Mouse (Mus musculus) heart, adult 8-10 months (tissue): ENCODE measurements around the gene Psg25. TPM values are rescaled to one million over a fixed set of nuclear protein-coding genes. Genes with fewer than 3 reads are reported as not detected.
"Not testable (repeated sequence)": the region's sequence is repeated elsewhere in the genome, so short reads cannot be mapped to it uniquely, and the experiment has no call there.

Experiments used
- DNase-seq: peaks from one replicate; pipeline ENCODE4 v3.0.0; 2022; ENCODE audit warnings: low spot score
- total RNA-seq, 4 experiments: library from RNA; stranded (reverse); gene quantifications; 2 replicates each; pipeline ENCODE4 v1.2.4; 2022

The Psg25 gene
- not detected for total RNA-seq

DNA sequence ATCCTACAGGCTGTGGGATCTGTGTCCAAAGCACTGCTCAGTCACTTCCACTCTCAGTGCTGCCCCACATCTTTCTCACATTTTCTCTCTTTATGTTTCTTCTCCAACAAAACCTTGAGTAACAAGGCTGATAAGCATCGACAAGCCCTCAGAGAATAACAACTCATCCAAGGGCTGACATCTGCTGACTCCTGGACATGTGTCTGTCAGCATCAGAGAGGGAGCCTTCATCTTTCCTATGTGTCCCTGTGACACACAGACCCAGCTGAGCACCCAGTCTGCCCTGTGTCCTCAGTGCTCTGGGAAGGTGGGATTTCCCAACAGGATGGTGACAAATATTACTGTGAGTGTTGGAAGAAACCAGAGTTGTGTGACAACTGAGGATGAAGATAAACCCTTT is at the start of gene Psg25:
TSS of gene Psg25 (minus strand) at position 101 of the 400 bp plus-strand sequence.
- no peak for DNase-seq

GRCm38 (mm10) chr7:18567205-18567604 is 35.1 kb upstream of the Psg25 start, which contains the start of gene Psg27:
TSS of gene Psg27 (minus strand) at chr7:18567305.
- DNase-seq: no peak

DNA sequence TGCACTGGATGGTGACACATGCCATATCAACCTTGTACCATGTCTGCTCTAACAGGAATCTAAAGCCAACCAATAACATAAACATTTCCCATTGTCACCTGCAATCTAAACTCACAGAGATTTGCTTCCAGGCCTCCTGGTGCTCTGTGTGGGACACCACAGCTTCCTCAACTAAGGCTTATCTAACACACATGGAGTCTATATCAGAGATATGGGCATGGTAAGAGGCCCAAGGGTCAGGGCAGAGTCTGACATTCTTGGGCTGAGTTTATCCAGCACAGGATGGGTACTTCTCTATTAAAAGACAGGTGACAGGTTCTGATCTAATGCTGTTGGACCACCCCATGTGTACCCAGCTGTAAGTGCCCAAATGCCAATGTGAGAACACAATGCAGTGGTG is 27.8 kb upstream of the Psg25 start:
- no peak for DNase-seq

GRCm38 (mm10) chr7:18555751-18556150 is 23.7 kb upstream of the Psg25 start:
- not testable (repeated sequence) for DNase-seq

DNA sequence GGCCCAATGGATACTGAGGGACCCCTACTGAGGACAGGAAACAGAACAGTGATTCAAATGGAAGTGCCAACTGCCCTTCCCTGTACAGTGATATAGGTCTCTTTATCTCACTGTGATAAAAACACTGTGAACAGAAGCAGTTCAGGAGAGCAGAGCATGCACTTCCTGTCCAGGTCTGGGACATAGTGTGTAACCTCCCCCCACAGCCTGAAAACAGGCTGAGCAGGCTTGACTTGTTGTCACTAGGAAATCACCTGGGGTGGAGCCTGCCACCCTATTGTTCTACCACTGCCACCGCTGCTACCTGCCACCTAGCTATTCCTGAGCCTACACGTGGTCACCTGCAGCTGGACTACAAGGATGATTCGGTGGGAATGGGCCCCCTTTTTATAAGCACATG is 1.4 kb upstream of the Psg25 start:
- DNase-seq: no peak

DNA sequence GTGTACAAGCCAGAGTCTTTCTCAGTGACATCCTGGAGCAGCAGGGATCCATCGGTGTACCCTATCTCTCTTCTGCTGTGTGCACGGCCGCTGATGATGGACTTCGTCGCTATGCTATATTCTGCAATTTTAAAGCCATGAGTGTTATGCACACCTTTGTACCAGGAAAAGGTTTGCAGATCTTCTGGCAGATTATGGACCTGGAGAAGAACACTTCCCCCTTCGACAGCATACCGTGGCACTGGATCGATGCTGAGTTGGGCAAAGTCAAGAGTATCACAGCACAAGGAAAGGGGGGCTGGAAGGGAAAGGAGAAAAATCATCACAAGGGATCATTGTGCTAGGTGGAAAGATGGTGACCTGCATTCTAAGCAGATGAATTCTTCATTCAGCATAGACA is 7.4 kb downstream of the Psg25 start:
- DNase-seq: no peak

GRCm38 (mm10) chr7:18512848-18513247 is 19.2 kb downstream of the Psg25 start:
- DNase-seq: not testable (repeated sequence)

GRCm38 (mm10) chr7:18512417-18512816 is 19.7 kb downstream of the Psg25 start:
- not testable (repeated sequence) for DNase-seq

DNA sequence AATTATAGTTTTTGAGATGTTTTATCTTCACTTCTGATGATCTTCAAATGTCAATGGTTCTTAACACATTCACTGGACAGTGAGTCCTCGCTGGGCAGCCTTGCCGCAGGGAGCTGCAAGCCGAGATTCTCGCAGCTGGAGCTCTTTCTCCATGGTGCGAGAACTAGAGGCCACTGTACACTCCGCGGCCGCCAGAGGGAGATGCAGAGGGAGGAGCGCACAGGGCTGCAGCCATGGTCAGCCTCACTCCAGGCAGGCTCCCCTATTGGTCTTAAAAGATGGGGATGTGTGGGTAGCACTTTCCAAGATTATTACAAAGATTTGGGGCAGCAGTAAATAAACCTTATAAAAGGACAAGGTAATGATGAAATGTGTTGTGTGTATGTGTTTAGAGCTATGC is 20.6 kb downstream of the Psg25 start:
- DNase-seq: no peak

GRCm38 (mm10) chr7:18484077-18484476 is 48.0 kb downstream of the Psg25 start, which contains the start of gene Psg26:
TSS of gene Psg26 (minus strand) at chr7:18484177.
- no peak for DNase-seq

Other genes with a start within 250 kb of the Psg25 start
- gene Psg18, start 177.3 kb downstream of the Psg25 start, total RNA-seq: not detected
- gene Psg28, start 100.2 kb downstream of the Psg25 start, total RNA-seq: not detected
- gene Psg26, start 48.1 kb downstream of the Psg25 start, total RNA-seq: not detected
- gene Psg27, start 35.0 kb upstream of the Psg25 start, total RNA-seq: not detected
- gene Psg23, start 84.2 kb upstream of the Psg25 start, total RNA-seq: not detected
- gene Psg21, start 124.5 kb upstream of the Psg25 start, total RNA-seq: not detected
- not detected for gene Psg20, start 153.9 kb upstream of the Psg25 start, total RNA-seq
- not detected for gene Psg22, start 185.8 kb upstream of the Psg25 start, total RNA-seq